Mouse (Mus musculus): ENCODE measurements at regions not wholly inside any gene's neighbourhood (a gene's known extent, or its start where the extent isn't known, plus 50 kb on each side); places are given as distances from the start of the nearest gene placed in this dataset.

- TF ChIP-seq CTCF (IDR thresholded peaks at IDR 0.05; ENCODE audit: low read depth) (no peak), EP300 (IDR thresholded peaks at IDR 0.05; ENCODE audit: low read depth) (no peak)
Observed at GRCm38 (mm10) chr1:57666179-57666693, 107.7 kb upstream of the Spats2l start.
